Mouse (Mus musculus): ENCODE measurements at regions not wholly inside any gene's neighbourhood (a gene's known extent, or its start where the extent isn't known, plus 50 kb on each side); places are given as distances from the start of the nearest gene placed in this dataset.

DNA sequence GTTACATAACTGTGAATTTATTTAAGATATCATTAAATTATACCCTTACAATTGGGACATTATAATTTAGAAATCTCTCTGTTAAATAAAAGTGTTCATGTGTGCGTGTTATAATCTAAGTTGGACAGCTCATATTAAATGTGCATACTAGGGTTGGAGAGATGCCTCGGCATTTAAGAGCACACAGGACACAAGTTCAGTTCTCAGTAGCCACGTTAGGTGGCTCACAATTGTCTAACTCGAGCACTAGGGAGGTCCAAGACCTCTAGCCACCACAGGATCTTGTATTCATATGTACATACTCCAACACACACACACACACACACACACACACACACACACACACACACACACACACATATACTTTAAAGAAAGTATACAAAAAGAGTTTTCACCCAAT is 56.0 kb downstream of the Foxf2 start:
- TF ChIP-seq CTCF (IDR thresholded peaks at IDR 0.05; ENCODE audit: low read depth) (no peak), EP300 (IDR thresholded peaks at IDR 0.05; ENCODE audit: low read depth) (no peak)
